Mouse (Mus musculus): ENCODE measurements around the gene Slco2b1.

DNA sequence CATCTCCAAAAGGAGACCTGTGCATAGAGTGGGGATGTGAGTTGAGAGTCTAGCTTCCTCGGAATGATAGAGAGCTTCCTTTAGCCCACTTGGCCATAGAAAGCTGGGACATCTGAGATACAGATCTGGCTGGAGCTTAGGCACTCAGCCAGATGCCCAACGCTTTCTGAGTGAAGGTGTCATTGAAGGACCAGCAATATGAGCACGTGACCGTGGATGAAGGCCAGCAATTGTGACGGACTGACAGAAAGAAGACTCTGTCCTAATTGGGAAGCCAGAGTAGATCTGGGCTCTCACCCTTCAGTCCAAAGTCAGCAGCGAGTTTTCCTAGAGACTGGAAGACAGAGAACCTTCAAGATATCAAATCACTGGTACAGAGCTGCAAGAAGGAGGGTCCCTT, 3.5 kb downstream of the Slco2b1 start:
- TF ChIP-seq CTCF (IDR thresholded peaks at IDR 0.05; ENCODE audit: low read depth, low read length): no peak
- TF ChIP-seq POLR2A (IDR thresholded peaks at IDR 0.05; ENCODE audit: borderline replicate concordance, low read depth, low read length): no peak
